ENCODE assay signal across 8 mouse cellular contexts in the genomic region with DNA sequence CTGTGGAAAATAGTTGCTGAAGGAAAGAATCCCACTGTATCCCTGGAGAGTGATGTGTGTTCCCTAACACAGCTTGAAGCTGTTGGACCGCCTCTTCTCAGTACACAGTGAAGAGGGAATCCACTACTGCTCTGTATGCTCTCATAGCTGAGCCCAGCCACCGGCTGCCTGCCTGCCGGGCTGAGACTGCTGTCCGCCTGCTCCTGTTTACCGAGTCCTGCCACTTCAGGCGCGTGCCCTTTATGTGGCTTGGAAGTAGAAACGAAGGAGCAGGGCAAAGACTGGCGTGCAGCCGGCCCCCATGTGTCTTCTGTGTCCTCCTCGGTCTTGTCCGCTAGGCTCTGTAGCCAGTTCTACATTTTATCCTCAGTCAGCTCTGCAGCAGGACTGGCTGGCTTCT. TPM values are rescaled to one million over a fixed set of nuclear protein-coding genes. Genes with fewer than 3 reads are reported as not detected.
DNase-seq lines count a peak whose midpoint lies in the region; ATAC-seq and TF ChIP-seq lines count a peak whose summit lies in the region.

No protein-coding gene starts in this region.

- H3K27ac ChIP-seq in heart, adult 2 months, result peak overlapping the region; percentile 42; the same call in 1 of the 2 replicates
- 0 out of 2 replicates have a peak overlapping the region, but pooled peaks have one; percentile 7 for H3K27ac ChIP-seq in heart, embryonic 15.5 days

- no peaks in the 10 kb centered on the region; the same call in 1 of the 2 replicates for H3K79me2 ChIP-seq in heart, adult 2 months (replicated peaks; ENCODE audit: control insufficient read depth, insufficient read depth, low read length)

- no peaks in the 10 kb centered on the region for H3K27me3 ChIP-seq in heart, adult 2 months (ENCODE audit: control insufficient read depth, insufficient read depth, low read length)
- no peaks in the 10 kb centered on the region for H3K27me3 ChIP-seq in heart, embryonic 15.5 days

- peaks cover 4% of the 10 kb centered on the region for H3K4me1 ChIP-seq in heart, adult 2 months (ENCODE audit: control insufficient read depth, insufficient read depth, low read length)
- peaks cover 7% of the 10 kb centered on the region for H3K4me1 ChIP-seq in heart, embryonic 15.5 days (replicated peaks)

- intact Hi-C loops in heart, adult 2 months (cut with DNase I), result no loop called here

- WGBS in heart, adult 2 months, result 42% methylated on average over 12 of the region's 12 CpGs
- WGBS in heart, embryonic 15.5 days, result 32% methylated on average over 12 of the region's 12 CpGs

- H3K9me3 ChIP-seq in heart, embryonic 15.5 days (replicated peaks), result no peaks in the 10 kb centered on the region

- no peak for TF ChIP-seq CTCF in heart, adult 2 months (IDR thresholded peaks at IDR 0.05)

- H3K4me2 ChIP-seq in heart, embryonic 15.5 days, result peak overlapping the region; percentile 44

- H3K4me3 ChIP-seq in heart, adult 2 months, result no peak overlapping the region
- no peak overlapping the region for H3K4me3 ChIP-seq in heart, embryonic 15.5 days

- H3K36me3 ChIP-seq in heart, adult 2 months (ENCODE audit: control insufficient read depth, insufficient read depth, low read length), result no peaks in the 10 kb centered on the region; the same call in none of the 2 replicates
- H3K36me3 ChIP-seq in heart, embryonic 15.5 days, result no peaks in the 10 kb centered on the region

- TF ChIP-seq EP300 in heart, adult 2 months (IDR thresholded peaks at IDR 0.05; ENCODE audit: insufficient read depth, low read depth, low read length), result no peak

- DNase-seq in heart, adult 2 months, result peak; percentile 32 to 33
- DNase-seq in heart, adult 8-10 months (ENCODE audit: low spot score), result no peak
- DNase-seq in cerebellum, postnatal 36 days, result peak; percentile 30 to 37
- peak; percentile 17 to 41 for DNase-seq in lung, postnatal 4 days
- no peak for DNase-seq in adrenal gland, postnatal 14 days
- DNase-seq in urinary bladder, postnatal 14 days (ENCODE audit: low spot score), result no peak

- H3K9ac ChIP-seq in heart, adult 2 months (ENCODE audit: low read depth, low read length), result peak overlapping the region; percentile 17; the same call in 1 of the 2 replicates
- H3K9ac ChIP-seq in heart, embryonic 15.5 days, result peak overlapping the region; percentile 10; the same call in 1 of the 2 replicates

- no peak for TF ChIP-seq POLR2A in heart, adult 2 months (IDR thresholded peaks at IDR 0.05; ENCODE audit: insufficient read depth, low read depth, low read length)

- no peak; the same call in 1 of the 2 replicates for ATAC-seq in heart, embryonic 15.5 days (replicated peaks; ENCODE audit: insufficient number of reproducible peaks, insufficient read depth, low FRiP score, low read depth)
- no peak for ATAC-seq in granulocyte monocyte progenitor cell, adult 5-6 weeks (replicated peaks; ENCODE audit: poor library complexity, severe bottlenecking)

RNA-seq across cellular contexts. Expression of a gene that starts 34.5 kb away (rescaled TPM):
- 10 to 100 TPM; 51.5 to 51.6 TPM for total RNA-seq in heart, adult 2 months (2021)
- polyA plus RNA-seq in heart, adult 2 months (2012; rRNA removed), result 70.0 and 106 TPM in 2 replicates
- total RNA-seq in heart, adult 8-10 months (2022), result 10 to 100 TPM; 36.4 to 44.4 (median 39.3) TPM
- polyA plus RNA-seq in heart, embryonic 15.5 days (2015; fragmentation: Nextera tagmentation; extraction: Ambion mirVana), result 54.1 and 61.2 TPM in 2 replicates
- not detected in 2 replicates for total RNA-seq in granulocyte monocyte progenitor cell, adult 5-6 weeks (2014; fragmentation: Nextera tagmentation)
- not detected in 2 replicates for total RNA-seq in granulocyte monocyte progenitor cell, adult 5-6 weeks (2017)
- total RNA-seq in adrenal gland, postnatal 14 days (2021), result 181 and 182 TPM in 2 replicates

Comparison
In these comparisons a context has a peak if more than half of its experiments do, and no peak if none do; other contexts are left out.
1. DNase-seq: peak in heart, adult 2 months (2 of 2), cerebellum, postnatal 36 days (2 of 2) and lung, postnatal 4 days (2 of 2); none in heart, adult 8-10 months (single experiment), adrenal gland, postnatal 14 days (single experiment) and urinary bladder, postnatal 14 days (single experiment).
2. RNA of a gene that starts 34.5 kb away (total RNA-seq): 181 to 182 TPM in adrenal gland, postnatal 14 days, 51.5 to 51.6 TPM in heart, adult 2 months and 36.4 to 44.4 TPM in heart, adult 8-10 months; not detected in granulocyte monocyte progenitor cell, adult 5-6 weeks; every median in the first group is over 10 times any median in the second.